Mouse (Mus musculus): ENCODE results near the gene Ros1. TPM values are rescaled to one million over a fixed set of nuclear protein-coding genes. Genes with fewer than 3 reads are reported as not detected.

Gene Ros1
- total and polyA plus RNA-seq, 3 experiments = not detected

- DNase-seq (ENCODE audit: extremely low read depth) = no peak
- in situ Hi-C loops (cut with MboI; ENCODE audit: low pct_ligation_motif_present, low pct_unique_long_range_greater_than_20kb, low sequenced_read_pairs) = no loop called here
- dilution Hi-C loops (cut with MboI; ENCODE audit: extremely low pct_ligation_motif_present, extremely low pct_unique_long_range_greater_than_20kb, low sequenced_read_pairs) = no loop called here
These were observed 9.1 kb downstream of the Ros1 start for GRCm38 (mm10) chr10:52185900-52186299.

GRCm38 (mm10) chr10:52182878-52183277, 12.2 kb downstream of the Ros1 start:
- Histone ChIP-seq H3K4me3 (replicated peaks in 1 of 3; ENCODE audit: low read depth in 2 of 3, low read length in 2 of 3, poor library complexity in 1 of 3) (no peak overlapping the region), H3K27ac (ENCODE audit: insufficient read depth, low read depth) (no peak overlapping the region), H3K27me3 (replicated peaks) (no peaks in the 10 kb centered on the region), H3K79me2 (replicated peaks; ENCODE audit: control insufficient read depth, extremely low read depth, insufficient read depth, poor library complexity, severe bottlenecking) (no peaks in the 10 kb centered on the region), H3K4me1 (ENCODE audit: control insufficient read depth in 1 of 2, insufficient read depth in 2 of 2) (no peaks in the 10 kb centered on the region), H3K9ac (ENCODE audit: insufficient read depth, low read depth) (no peak overlapping the region), H3K9me3 (replicated peaks; ENCODE audit: low read length) (no peaks in the 10 kb centered on the region), H3K4me2 (ENCODE audit: insufficient read depth, low read depth, poor library complexity, severe bottlenecking) (0 out of 2 replicates have a peak overlapping the region, but pooled peaks have one; percentile 13), H3K36me3 (replicated peaks in 1 of 2; ENCODE audit: control insufficient read depth in 1 of 2, insufficient read depth in 1 of 2, low read length in 1 of 2) (no peaks in the 10 kb centered on the region)
- TF ChIP-seq ZNF384 (IDR thresholded peaks at IDR 0.05; ENCODE audit: low read depth, low read length) = no peak
- no peak for TF ChIP-seq UBTF (IDR thresholded peaks at IDR 0.05; ENCODE audit: low read depth, low read length)
- TF ChIP-seq JUN (IDR thresholded peaks at IDR 0.05; ENCODE audit: insufficient read depth, low read depth, low read length) = no peak
- no peak for TF ChIP-seq USF2 (conservative IDR thresholded peaks at IDR 0.05; ENCODE audit: low read depth, low read length)
- no peak for TF ChIP-seq HCFC1 (IDR thresholded peaks at IDR 0.05; ENCODE audit: low read depth, low read length)
- TF ChIP-seq CTCF (conservative IDR thresholded peaks at IDR 0.05 in 1 of 2, IDR thresholded peaks at IDR 0.05 in 1 of 2; ENCODE audit: low read depth in 2 of 2, low read length in 2 of 2) = peak in 1 of 2 experiments; percentile 17; a peak in 1 of 4 replicates
- TF ChIP-seq MYC (IDR thresholded peaks at IDR 0.05; ENCODE audit: low read depth, low read length) = no peak
- TF ChIP-seq MEF2A (IDR thresholded peaks at IDR 0.05; ENCODE audit: borderline replicate concordance, low read depth, low read length) = no peak
- TF ChIP-seq TBP (conservative IDR thresholded peaks at IDR 0.05; ENCODE audit: low read depth, low read length) = no peak
- dilution Hi-C loops (cut with MboI; ENCODE audit: extremely low pct_ligation_motif_present, extremely low pct_unique_long_range_greater_than_20kb, low sequenced_read_pairs) = no loop called here
- in situ Hi-C loops (cut with MboI; ENCODE audit: low pct_ligation_motif_present, low pct_unique_long_range_greater_than_20kb, low sequenced_read_pairs) = no loop called here
- no peak for DNase-seq (ENCODE audit: extremely low read depth)

More at GRCm38 (mm10) chr10:52185900-52186299, 9.1 kb downstream of the Ros1 start:
- TF ChIP-seq ZMIZ1 (IDR thresholded peaks at IDR 0.05; ENCODE audit: low read depth, low read length) = no peak
- TF ChIP-seq MAZ (IDR thresholded peaks at IDR 0.05; ENCODE audit: low read depth, low read length) = no peak
- no peak for TF ChIP-seq MAFK (IDR thresholded peaks at IDR 0.05; ENCODE audit: insufficient replicate concordance, low read length)
- TF ChIP-seq CTCF (conservative IDR thresholded peaks at IDR 0.05 in 1 of 2, IDR thresholded peaks at IDR 0.05 in 1 of 2; ENCODE audit: low read depth in 2 of 2, low read length in 2 of 2) = no peak
- TF ChIP-seq JUN (IDR thresholded peaks at IDR 0.05; ENCODE audit: insufficient read depth, low read depth, low read length) = no peak
- Histone ChIP-seq H3K27me3 (replicated peaks) (no peaks in the 10 kb centered on the region), H3K9me3 (replicated peaks; ENCODE audit: low read length) (no peaks in the 10 kb centered on the region), H3K4me1 (ENCODE audit: control insufficient read depth in 1 of 2, insufficient read depth in 2 of 2) (no peaks in the 10 kb centered on the region), H3K4me2 (ENCODE audit: insufficient read depth, low read depth, poor library complexity, severe bottlenecking) (no peak overlapping the region), H3K79me2 (replicated peaks; ENCODE audit: control insufficient read depth, extremely low read depth, insufficient read depth, poor library complexity, severe bottlenecking) (no peaks in the 10 kb centered on the region), H3K27ac (ENCODE audit: insufficient read depth, low read depth) (no peak overlapping the region), H3K9ac (ENCODE audit: insufficient read depth, low read depth) (no peak overlapping the region), H3K36me3 (replicated peaks in 1 of 2; ENCODE audit: control insufficient read depth in 1 of 2, insufficient read depth in 1 of 2, low read length in 1 of 2) (no peaks in the 10 kb centered on the region), H3K4me3 (replicated peaks in 1 of 3; ENCODE audit: low read depth in 2 of 3, low read length in 2 of 3, poor library complexity in 1 of 3) (no peak overlapping the region)

- dilution Hi-C loops (cut with MboI; ENCODE audit: extremely low pct_ligation_motif_present, extremely low pct_unique_long_range_greater_than_20kb, low sequenced_read_pairs) (no loop called here), in situ Hi-C loops (cut with MboI; ENCODE audit: low pct_ligation_motif_present, low pct_unique_long_range_greater_than_20kb, low sequenced_read_pairs) (no loop called here)
- DNase-seq (ENCODE audit: extremely low read depth) = no peak
- Histone ChIP-seq H3K4me2 (ENCODE audit: insufficient read depth, low read depth, poor library complexity, severe bottlenecking) (no peak overlapping the region), H3K79me2 (replicated peaks; ENCODE audit: control insufficient read depth, extremely low read depth, insufficient read depth, poor library complexity, severe bottlenecking) (no peaks in the 10 kb centered on the region), H3K4me3 (replicated peaks in 1 of 3; ENCODE audit: low read depth in 2 of 3, low read length in 2 of 3, poor library complexity in 1 of 3) (no peak overlapping the region), H3K9ac (ENCODE audit: insufficient read depth, low read depth) (no peak overlapping the region), H3K27me3 (replicated peaks) (no peaks in the 10 kb centered on the region), H3K9me3 (replicated peaks; ENCODE audit: low read length) (no peaks in the 10 kb centered on the region), H3K36me3 (replicated peaks in 1 of 2; ENCODE audit: control insufficient read depth in 1 of 2, insufficient read depth in 1 of 2, low read length in 1 of 2) (no peaks in the 10 kb centered on the region), H3K4me1 (ENCODE audit: control insufficient read depth in 1 of 2, insufficient read depth in 2 of 2) (no peaks in the 10 kb centered on the region), H3K27ac (ENCODE audit: insufficient read depth, low read depth) (no peak overlapping the region)
- no peak for TF ChIP-seq GABPA (IDR thresholded peaks at IDR 0.05; ENCODE audit: insufficient replicate concordance, low read depth, low read length)
- no peak for TF ChIP-seq POLR2A (IDR thresholded peaks at IDR 0.05; ENCODE audit: low read depth, low read length)
- no peak for TF ChIP-seq KAT2A (IDR thresholded peaks at IDR 0.05; ENCODE audit: insufficient replicate concordance, low read length)
- TF ChIP-seq ZMIZ1 (IDR thresholded peaks at IDR 0.05; ENCODE audit: low read depth, low read length) = no peak
- TF ChIP-seq POLR2AphosphoS2 (IDR thresholded peaks at IDR 0.05; ENCODE audit: low read depth, low read length) = no peak
- no peak for TF ChIP-seq HCFC1 (IDR thresholded peaks at IDR 0.05; ENCODE audit: low read depth, low read length)
- TF ChIP-seq UBTF (IDR thresholded peaks at IDR 0.05; ENCODE audit: low read depth, low read length) = no peak
- TF ChIP-seq RCOR1 (conservative IDR thresholded peaks at IDR 0.05; ENCODE audit: low read depth, low read length) = no peak
- TF ChIP-seq CHD2 (IDR thresholded peaks at IDR 0.05; ENCODE audit: low read length) = no peak
- TF ChIP-seq ZC3H11A (IDR thresholded peaks at IDR 0.05; ENCODE audit: low read depth, low read length) = no peak
- no peak for TF ChIP-seq IRF4 (IDR thresholded peaks at IDR 0.05; ENCODE audit: low read depth, low read length)
These were observed 20.7 kb downstream of the Ros1 start for GRCm38 (mm10) chr10:52174376-52174775.

Data from CH12.LX (cell line).